Mouse (Mus musculus): Measurements from ENCODE around the gene Wnk4. TPM values are rescaled to one million over a fixed set of nuclear protein-coding genes. Genes with fewer than 3 reads are reported as not detected.

Wnk4 gene
- polyA plus RNA-seq, 1 experiment: 0.49 TPM

DNA sequence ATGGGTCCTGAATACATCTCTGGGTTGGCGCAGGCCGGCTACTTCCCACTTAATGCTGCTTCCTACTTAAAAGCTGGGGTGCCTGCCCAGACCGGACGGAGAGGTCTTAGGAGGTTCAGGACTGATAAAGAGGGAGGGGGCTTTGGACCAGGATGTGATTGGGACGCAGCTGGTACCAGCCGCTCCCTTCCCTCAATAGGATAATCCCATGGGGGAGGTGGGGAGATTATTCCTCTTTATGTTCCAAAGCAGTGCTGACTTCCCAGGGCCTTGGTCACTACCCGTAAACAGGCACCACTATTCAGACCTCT is 13.7 kb upstream of the Wnk4 start:
- no peaks in the 10 kb centered on the region for H3K79me2 ChIP-seq (ENCODE audit: control insufficient read depth, insufficient read depth)
- H3K36me3 ChIP-seq (ENCODE audit: control insufficient read depth, insufficient read depth): no peaks in the 10 kb centered on the region
- no peak for TF ChIP-seq FOSL1 (IDR thresholded peaks at IDR 0.05; ENCODE audit: insufficient read depth, low read length, poor library complexity, severe bottlenecking)
- TF ChIP-seq CEBPB (IDR thresholded peaks at IDR 0.05; ENCODE audit: low read depth): no peak
- TF ChIP-seq MYOG (IDR thresholded peaks at IDR 0.05; ENCODE audit: control insufficient read depth, extremely low read depth, insufficient read length): no peak
- no peak for TF ChIP-seq USF1 (IDR thresholded peaks at IDR 0.05; ENCODE audit: low read depth)
- no peak for TF ChIP-seq MYOD1 (IDR thresholded peaks at IDR 0.05; ENCODE audit: control insufficient read depth, insufficient read length, low read depth)
- TF ChIP-seq CTCF (IDR thresholded peaks at IDR 0.05; ENCODE audit: control insufficient read depth, insufficient read depth, insufficient read length): no peak
- TF ChIP-seq MAX (IDR thresholded peaks at IDR 0.05): no peak
- no peak overlapping the region for H3K4me3 ChIP-seq (ENCODE audit: insufficient read depth, poor library complexity, severe bottlenecking)
- peak overlapping the region; percentile 21 for H3ac ChIP-seq (ENCODE audit: control insufficient read depth, insufficient read length, low read depth)
- H3K27me3 ChIP-seq (ENCODE audit: control insufficient read depth, insufficient read depth, insufficient read length): peaks cover 25% of the 10 kb centered on the region
- no peaks in the 10 kb centered on the region for H3K79me3 ChIP-seq (ENCODE audit: low read depth)

DNA sequence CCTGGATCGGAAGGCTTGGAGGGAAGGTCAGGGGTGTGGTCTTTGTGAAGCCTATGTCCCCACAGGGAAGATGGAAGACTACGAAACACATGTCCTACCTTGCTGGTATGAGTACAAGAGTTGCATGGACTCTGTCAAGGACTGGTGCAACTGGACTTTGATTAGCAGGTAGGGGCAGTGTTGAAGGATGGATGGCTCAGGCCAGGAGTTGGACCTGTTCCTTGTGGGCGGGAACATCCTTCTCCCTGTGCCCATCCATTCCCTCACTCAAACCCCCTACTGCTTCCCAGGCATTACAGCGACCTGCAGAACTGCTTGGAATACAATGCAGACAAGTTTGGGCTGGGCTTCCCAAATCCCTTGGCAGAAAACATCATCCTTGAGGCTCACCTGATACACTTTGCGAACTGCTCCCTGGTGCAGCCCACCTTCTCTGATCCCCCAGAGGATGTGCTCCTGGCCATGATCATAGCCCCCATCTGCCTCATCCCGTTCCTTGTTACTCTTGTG is 12.8 kb upstream of the Wnk4 start:
- no peak overlapping the region for H3ac ChIP-seq (ENCODE audit: control insufficient read depth, insufficient read length, low read depth)
- no peaks in the 10 kb centered on the region for H3K79me2 ChIP-seq (ENCODE audit: control insufficient read depth, insufficient read depth)
- H3K27me3 ChIP-seq (ENCODE audit: control insufficient read depth, insufficient read depth, insufficient read length): peaks cover 22% of the 10 kb centered on the region
- no peaks in the 10 kb centered on the region for H3K36me3 ChIP-seq (ENCODE audit: control insufficient read depth, insufficient read depth)
- H3K79me3 ChIP-seq (ENCODE audit: low read depth): no peaks in the 10 kb centered on the region
- TF ChIP-seq MYOG (IDR thresholded peaks at IDR 0.05; ENCODE audit: control insufficient read depth, extremely low read depth, insufficient read length): no peak
- no peak overlapping the region for H3K4me3 ChIP-seq (ENCODE audit: insufficient read depth, poor library complexity, severe bottlenecking)

DNA sequence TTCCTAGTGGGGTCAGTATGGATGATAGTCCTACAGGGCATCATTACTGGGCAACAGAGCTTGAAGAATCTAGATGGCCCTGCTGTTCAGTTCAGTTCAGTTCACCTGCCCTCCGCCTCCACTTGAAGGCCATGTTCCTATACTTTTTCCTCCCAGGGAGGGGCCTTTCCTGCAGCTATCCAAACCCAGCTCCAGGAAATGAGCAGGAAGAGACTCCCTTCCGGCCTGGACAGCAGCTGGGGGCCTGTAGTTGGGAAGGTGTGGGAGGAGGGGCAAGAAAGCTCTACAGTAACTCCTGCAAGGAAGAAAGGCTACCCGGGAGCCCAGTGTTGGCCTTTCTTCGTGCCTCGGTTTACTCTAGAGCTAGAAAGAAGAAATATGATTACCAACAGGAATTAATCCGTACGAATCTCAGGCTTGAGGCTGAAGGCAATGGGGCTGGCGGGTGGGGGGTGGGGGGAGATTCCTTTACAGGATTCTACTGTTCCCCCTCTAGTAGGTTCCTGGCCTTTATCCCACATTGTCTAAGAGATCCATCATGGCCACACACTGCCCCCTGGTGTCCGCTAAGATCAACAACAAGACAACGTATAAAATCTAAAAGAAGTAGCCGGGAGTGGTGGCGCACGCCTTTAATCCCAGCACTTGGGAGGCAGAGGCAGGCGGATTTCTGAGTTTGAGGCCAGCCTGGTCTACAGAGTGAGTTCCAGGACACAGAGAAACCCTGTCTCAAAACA is 11.9 kb upstream of the Wnk4 start:
- peaks cover 22% of the 10 kb centered on the region for H3K27me3 ChIP-seq (ENCODE audit: control insufficient read depth, insufficient read depth, insufficient read length)
- H3K4me3 ChIP-seq (ENCODE audit: insufficient read depth, poor library complexity, severe bottlenecking): no peak overlapping the region
- H3K79me2 ChIP-seq (ENCODE audit: control insufficient read depth, insufficient read depth): no peaks in the 10 kb centered on the region
- no peaks in the 10 kb centered on the region for H3K79me3 ChIP-seq (ENCODE audit: low read depth)
- no peaks in the 10 kb centered on the region for H3K36me3 ChIP-seq (ENCODE audit: control insufficient read depth, insufficient read depth)
- peak; percentile 14 for TF ChIP-seq CTCF (IDR thresholded peaks at IDR 0.05; ENCODE audit: control insufficient read depth, insufficient read depth, insufficient read length)
- TF ChIP-seq MAX (IDR thresholded peaks at IDR 0.05): no peak
- no peak overlapping the region for H3ac ChIP-seq (ENCODE audit: control insufficient read depth, insufficient read length, low read depth)

DNA sequence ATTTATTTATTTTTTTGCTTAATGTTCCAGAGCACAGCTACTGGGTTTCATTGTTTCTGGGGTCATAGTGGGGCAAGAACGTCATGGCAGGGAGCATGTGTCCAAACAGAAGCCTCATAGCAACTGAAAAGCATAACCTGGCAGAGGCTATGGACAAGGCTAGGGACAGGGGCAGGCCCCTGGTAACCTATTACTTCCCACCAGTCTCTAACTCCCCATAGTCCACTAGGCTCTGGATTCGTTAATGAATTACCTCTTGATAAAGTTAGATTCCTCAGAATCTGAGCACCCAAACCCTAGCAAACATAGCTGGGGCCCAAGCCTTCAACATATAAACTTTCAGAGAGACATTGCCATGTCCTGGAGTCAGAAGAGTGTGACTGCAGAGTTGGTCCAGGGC is 9.3 kb upstream of the Wnk4 start:
- H3K4me3 ChIP-seq (ENCODE audit: insufficient read depth, poor library complexity, severe bottlenecking): no peak overlapping the region
- H3K79me3 ChIP-seq (ENCODE audit: low read depth): no peaks in the 10 kb centered on the region
- H3K79me2 ChIP-seq (ENCODE audit: control insufficient read depth, insufficient read depth): peaks cover 13% of the 10 kb centered on the region
- TF ChIP-seq FOSL1 (IDR thresholded peaks at IDR 0.05; ENCODE audit: insufficient read depth, low read length, poor library complexity, severe bottlenecking): no peak
- TF ChIP-seq MAX (IDR thresholded peaks at IDR 0.05): no peak
- no peak for TF ChIP-seq CTCF (IDR thresholded peaks at IDR 0.05; ENCODE audit: control insufficient read depth, insufficient read depth, insufficient read length)
- TF ChIP-seq MYOD1 (IDR thresholded peaks at IDR 0.05; ENCODE audit: control insufficient read depth, insufficient read length, low read depth): no peak
- no peak for TF ChIP-seq USF1 (IDR thresholded peaks at IDR 0.05; ENCODE audit: low read depth)
- TF ChIP-seq CEBPB (IDR thresholded peaks at IDR 0.05; ENCODE audit: low read depth): no peak
- no peak for TF ChIP-seq MYOG (IDR thresholded peaks at IDR 0.05; ENCODE audit: control insufficient read depth, extremely low read depth, insufficient read length)
- H3K27me3 ChIP-seq (ENCODE audit: control insufficient read depth, insufficient read depth, insufficient read length): peaks cover 11% of the 10 kb centered on the region
- H3ac ChIP-seq (ENCODE audit: control insufficient read depth, insufficient read length, low read depth): no peak overlapping the region
- H3K36me3 ChIP-seq (ENCODE audit: control insufficient read depth, insufficient read depth): no peaks in the 10 kb centered on the region

DNA sequence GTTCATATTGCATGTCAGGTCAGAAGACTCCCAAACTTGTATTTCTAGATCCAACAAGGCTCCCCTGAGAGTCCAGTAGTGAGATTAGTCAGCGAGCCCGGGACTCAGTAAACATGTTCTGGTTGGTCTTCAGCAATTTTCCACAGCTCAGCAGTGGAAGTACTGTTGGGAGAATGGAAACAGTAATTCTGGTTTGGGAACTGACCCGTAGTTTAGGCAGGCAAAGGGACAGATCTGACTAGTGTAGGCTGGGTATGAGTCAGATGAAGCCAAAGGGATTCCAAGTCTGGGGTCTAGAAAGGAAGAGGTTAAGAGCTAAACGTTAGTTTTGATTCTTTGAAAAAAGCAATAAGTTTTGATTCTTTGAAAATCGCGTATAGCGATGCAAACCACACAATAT is 7.4 kb upstream of the Wnk4 start:
- no peak for TF ChIP-seq MYOD1 (IDR thresholded peaks at IDR 0.05; ENCODE audit: control insufficient read depth, insufficient read length, low read depth)
- no peak for TF ChIP-seq USF1 (IDR thresholded peaks at IDR 0.05; ENCODE audit: low read depth)
- TF ChIP-seq MAX (IDR thresholded peaks at IDR 0.05): no peak
- no peak for TF ChIP-seq FOSL1 (IDR thresholded peaks at IDR 0.05; ENCODE audit: insufficient read depth, low read length, poor library complexity, severe bottlenecking)
- TF ChIP-seq CTCF (IDR thresholded peaks at IDR 0.05; ENCODE audit: control insufficient read depth, insufficient read depth, insufficient read length): no peak
- no peak for TF ChIP-seq CEBPB (IDR thresholded peaks at IDR 0.05; ENCODE audit: low read depth)
- TF ChIP-seq MYOG (IDR thresholded peaks at IDR 0.05; ENCODE audit: control insufficient read depth, extremely low read depth, insufficient read length): no peak

DNA sequence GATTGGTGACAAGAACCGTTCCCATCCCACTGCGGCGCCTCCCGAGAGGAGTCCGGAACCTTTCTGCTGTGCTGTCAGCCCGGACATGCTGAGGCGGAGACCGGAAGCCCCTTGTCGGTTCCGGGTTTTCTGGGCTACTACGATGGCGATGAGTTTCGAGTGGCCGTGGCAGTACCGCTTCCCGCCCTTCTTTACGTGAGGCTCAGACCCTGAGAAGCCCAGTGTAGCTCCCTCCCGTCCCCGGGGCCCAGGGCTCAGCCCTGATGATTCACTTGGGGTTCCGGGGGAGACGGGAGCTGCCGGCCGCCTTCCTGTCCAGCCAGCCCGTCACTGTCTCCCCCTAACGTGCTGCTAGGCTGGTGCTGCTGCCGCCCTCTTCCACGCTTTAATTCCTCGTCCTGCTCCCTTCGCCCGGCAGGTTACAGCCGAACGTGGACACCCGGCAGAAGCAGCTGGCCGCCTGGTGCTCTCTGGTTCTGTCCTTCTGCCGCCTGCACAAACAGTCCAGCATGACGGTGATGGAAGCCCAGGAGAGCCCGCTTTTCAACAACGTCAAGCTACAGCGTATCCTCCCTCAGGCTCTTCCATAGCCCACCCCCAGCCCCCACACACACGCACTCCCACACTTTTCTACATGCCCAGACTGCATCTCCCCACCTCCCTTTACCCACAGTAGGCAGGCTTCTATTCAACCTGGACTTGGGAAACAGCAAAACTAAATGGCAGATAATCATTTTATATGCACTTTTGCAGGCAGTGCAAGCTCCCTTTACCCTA is 6.6 kb upstream of the Wnk4 start, which contains the start of gene Vps25:
Gene Vps25, plus strand, starts transcription at position 95 of the 777 bp plus-strand sequence.
- Histone ChIP-seq H3K27me3 (ENCODE audit: control insufficient read depth, insufficient read depth, insufficient read length) (no peaks in the 10 kb centered on the region), H3ac (ENCODE audit: control insufficient read depth, insufficient read length, low read depth) (peak within 1 kb of the TSS; percentile 82), H3K4me3 (ENCODE audit: insufficient read depth, poor library complexity, severe bottlenecking) (peak within 1 kb of the TSS; percentile 76), H3K36me3 (ENCODE audit: control insufficient read depth, insufficient read depth) (peaks cover under 1% of the 10 kb centered on the region), H3K79me2 (ENCODE audit: control insufficient read depth, insufficient read depth) (peaks cover 13% of the 10 kb centered on the region), H3K79me3 (ENCODE audit: low read depth) (no peaks in the 10 kb centered on the region)
- TF ChIP-seq MAX (IDR thresholded peaks at IDR 0.05) (peak; percentile 75), USF1 (IDR thresholded peaks at IDR 0.05; ENCODE audit: low read depth) (no peak)

More for the DNA sequence above, 7.4 kb upstream of the Wnk4 start:
- Histone ChIP-seq H3K79me3 (ENCODE audit: low read depth) (no peaks in the 10 kb centered on the region), H3K36me3 (ENCODE audit: control insufficient read depth, insufficient read depth) (no peaks in the 10 kb centered on the region), H3K4me3 (ENCODE audit: insufficient read depth, poor library complexity, severe bottlenecking) (peak overlapping the region; percentile 76), H3ac (ENCODE audit: control insufficient read depth, insufficient read length, low read depth) (peak overlapping the region; percentile 46), H3K79me2 (ENCODE audit: control insufficient read depth, insufficient read depth) (peaks cover 13% of the 10 kb centered on the region), H3K27me3 (ENCODE audit: control insufficient read depth, insufficient read depth, insufficient read length) (no peaks in the 10 kb centered on the region)
